Mouse (Mus musculus) heart, embryonic 16.5 days (tissue): ENCODE results near the gene Tmem242. TPM values are rescaled to one million over a fixed set of nuclear protein-coding genes. Genes with fewer than 3 reads are reported as not detected.
A peak's percentile ranks its signal among the peaks of the same experiment; 100 is the strongest.

Experiments
- ATAC-seq: fragments of 200-750 bp; cut with Nextera tagmentation; replicated peaks from 2 replicates; pipeline ENCODE4 v1.8.0; 2017; ENCODE audit warnings: moderate number of reproducible peaks; ENCODE audit not compliant: insufficient read depth, low FRiP score; ENCODE audit errors: extremely low read depth
- H3K27ac ChIP-seq: fragments of 300-500 bp; sonication (generic); 2 replicates; pipeline ENCODE4 v1.5.1; 2014; ENCODE audit warnings: mild to moderate bottlenecking, low read length, control low read depth, moderate library complexity
- H3K27me3 ChIP-seq: fragments of 300-500 bp; sonication (generic); 2 replicates; pipeline ENCODE4 v1.6.1; 2014; ENCODE audit warnings: low read length, mixed read lengths; ENCODE audit not compliant: control insufficient read depth, insufficient read depth
- H3K36me3 ChIP-seq: fragments of 300-500 bp; sonication (generic); 2 replicates; pipeline ENCODE4 v1.6.1; 2014; ENCODE audit not compliant: control insufficient read depth, insufficient read depth
- H3K4me1 ChIP-seq: fragments of 300-500 bp; sonication (generic); 2 replicates; pipeline ENCODE4 v1.6.1; 2014; ENCODE audit warnings: low read length, mixed read lengths; ENCODE audit not compliant: control insufficient read depth, insufficient read depth
- H3K4me2 ChIP-seq: fragments of 300-500 bp; sonication (generic); 2 replicates; pipeline ENCODE4 v1.6.1; 2014; ENCODE audit warnings: low read depth, mild to moderate bottlenecking, control low read depth, low read length
- H3K4me3 ChIP-seq: fragments of 300-500 bp; sonication (generic); 2 replicates; pipeline ENCODE4 v1.5.1; 2014; ENCODE audit warnings: mild to moderate bottlenecking, control low read depth, low read length
- H3K9ac ChIP-seq: fragments of 300-500 bp; sonication (generic); 2 replicates; pipeline ENCODE4 v1.6.1; 2014; ENCODE audit warnings: low read length, control low read depth
- H3K9me3 ChIP-seq: fragments of 300-500 bp; sonication (generic); replicated peaks from 2 replicates; pipeline ENCODE4 v1.6.1; 2016; ENCODE audit warnings: low read length; ENCODE audit not compliant: control insufficient read depth
- WGBS: fragments of 180-500 bp; shearing (Covaris S2); extraction: QIAGEN DNeasy Blood & Tissue Kit; methylation state at CpG from one replicate; pipeline ENCODE4 v1.1.7; 2014; 5-methylcytosine and 5-hydroxymethylcytosine counted together
- polyA plus RNA-seq: library from polyadenylated mRNA; unstranded; fragments of >200 nt; fragmentation: Nextera tagmentation; extraction: Ambion mirVana; gene quantifications from 2 replicates; pipeline ENCODE4 v1.2.1, GENCODE M21; 2015

The Tmem242 gene
- 123 and 126 TPM in 2 replicates for polyA plus RNA-seq

GRCm38 (mm10) chr17:5440159-5440971 lies at the start of gene Tmem242:
Gene Tmem242, minus strand, starts transcription at chr17:5440259.
- Histone ChIP-seq H3K27ac (peak within 1 kb of the TSS; percentile 67), H3K9ac (peak within 1 kb of the TSS; percentile 86), H3K4me1 (peaks cover 14% of the 10 kb centered on the region), H3K4me3 (peak within 1 kb of the TSS; percentile 63), H3K4me2 (peak within 1 kb of the TSS; percentile 85), H3K9me3 (no peaks in the 10 kb centered on the region), H3K27me3 (no peaks in the 10 kb centered on the region), H3K36me3 (peaks cover 3% of the 10 kb centered on the region; the same call in 1 of the 2 replicates)
- WGBS, result under 1% methylated on average over 27 of the region's 27 CpGs
- ATAC-seq, result peak; percentile 87

DNA sequence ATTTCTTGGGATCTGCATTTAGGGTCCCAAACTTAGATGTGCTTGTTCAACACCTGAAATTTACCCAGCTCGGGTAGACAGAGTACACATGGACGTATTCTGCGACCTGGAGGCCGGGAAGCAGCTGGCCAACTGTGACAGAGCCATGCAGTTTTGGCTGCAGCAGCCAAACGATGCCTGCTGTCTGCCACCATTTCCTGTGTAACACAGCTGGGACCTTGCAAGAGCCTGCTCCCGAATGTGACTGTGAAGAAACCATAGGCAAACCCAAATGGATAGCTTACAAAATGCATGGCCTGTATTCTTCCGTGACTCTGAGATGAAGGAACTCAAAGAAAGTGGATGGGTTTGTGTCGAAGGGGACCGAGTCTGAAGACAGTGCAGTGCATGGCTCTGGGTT lies 48.1 kb upstream of the Tmem242 start:
- no peaks in the 10 kb centered on the region for H3K9me3 ChIP-seq
- no peaks in the 10 kb centered on the region for H3K36me3 ChIP-seq
- 54% methylated on average over 9 of the region's 9 CpGs for WGBS
- no peak overlapping the region for H3K4me3 ChIP-seq
- no peak for ATAC-seq
- H3K4me2 ChIP-seq, result no peak overlapping the region
- peaks cover 5% of the 10 kb centered on the region; the same call in 1 of the 2 replicates for H3K4me1 ChIP-seq
- peaks cover 5% of the 10 kb centered on the region for H3K27me3 ChIP-seq
- no peak overlapping the region for H3K27ac ChIP-seq
- no peak overlapping the region for H3K9ac ChIP-seq

- 87% methylated on average over 1 of the region's 1 CpGs for WGBS
- Histone ChIP-seq H3K27me3 (peaks cover 5% of the 10 kb centered on the region), H3K4me1 (no peaks in the 10 kb centered on the region), H3K9ac (no peak overlapping the region), H3K4me3 (no peak overlapping the region), H3K36me3 (no peaks in the 10 kb centered on the region), H3K9me3 (no peaks in the 10 kb centered on the region), H3K27ac (no peak overlapping the region), H3K4me2 (no peak overlapping the region)
- no peak for ATAC-seq
Measured at GRCm38 (mm10) chr17:5484663-5485062, 44.6 kb upstream of the Tmem242 start.

GRCm38 (mm10) chr17:5483456-5483855 lies 43.4 kb upstream of the Tmem242 start:
- H3K4me1 ChIP-seq, result no peaks in the 10 kb centered on the region
- no peak overlapping the region for H3K27ac ChIP-seq
- no peaks in the 10 kb centered on the region for H3K9me3 ChIP-seq
- ATAC-seq, result no peak
- no peak overlapping the region for H3K4me3 ChIP-seq
- no peaks in the 10 kb centered on the region for H3K36me3 ChIP-seq
- H3K27me3 ChIP-seq, result peaks cover 2% of the 10 kb centered on the region; the same call in 1 of the 2 replicates
- no peak overlapping the region for H3K9ac ChIP-seq
- WGBS, result 45% methylated on average over 4 of the region's 4 CpGs
- no peak overlapping the region for H3K4me2 ChIP-seq

DNA sequence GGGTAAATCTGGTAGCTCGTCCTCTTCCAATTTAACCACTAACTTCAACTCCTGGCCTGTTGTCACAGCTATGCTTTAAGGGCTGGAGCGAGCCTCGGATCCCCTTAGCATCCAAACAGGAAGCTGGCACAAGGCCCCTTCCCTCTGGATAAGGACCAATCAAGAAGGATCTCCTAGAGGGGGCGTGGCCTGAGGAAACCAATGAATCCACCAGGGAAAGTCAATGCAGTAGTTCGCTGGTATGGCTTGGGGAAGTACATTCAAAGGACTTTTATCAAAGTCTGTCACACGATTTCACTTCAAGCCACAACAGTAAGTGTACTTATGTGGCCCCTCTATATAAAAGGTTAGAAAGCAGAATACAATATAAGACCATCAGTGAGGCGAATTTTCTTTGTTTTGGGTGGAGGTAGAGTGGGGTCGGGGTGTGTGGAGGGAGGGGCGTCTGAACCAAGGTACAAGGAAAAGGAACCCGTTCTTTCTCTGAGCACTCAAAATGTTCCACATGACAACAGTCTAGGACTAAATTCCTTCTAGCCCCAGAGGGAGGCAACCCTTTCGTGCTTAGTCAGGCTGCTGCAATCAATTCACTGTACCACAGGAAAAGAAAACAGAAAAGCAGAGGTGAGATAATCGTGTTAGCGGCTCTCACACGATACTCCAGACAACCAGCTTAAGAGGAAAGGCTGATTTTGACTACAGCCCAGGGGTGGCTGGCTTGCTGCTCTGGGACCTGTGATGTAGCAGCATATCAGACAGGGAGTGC lies 36.1 kb upstream of the Tmem242 start:
- no peaks in the 10 kb centered on the region for H3K9me3 ChIP-seq
- H3K4me1 ChIP-seq, result no peaks in the 10 kb centered on the region
- H3K4me3 ChIP-seq, result no peak overlapping the region
- H3K36me3 ChIP-seq, result no peaks in the 10 kb centered on the region
- H3K27me3 ChIP-seq, result no peaks in the 10 kb centered on the region
- no peak for ATAC-seq
- WGBS, result 38% methylated on average over 14 of the region's 14 CpGs
- peak overlapping the region; percentile 21; the same call in 1 of the 2 replicates for H3K4me2 ChIP-seq
- H3K27ac ChIP-seq, result no peak overlapping the region
- no peak overlapping the region for H3K9ac ChIP-seq

DNA sequence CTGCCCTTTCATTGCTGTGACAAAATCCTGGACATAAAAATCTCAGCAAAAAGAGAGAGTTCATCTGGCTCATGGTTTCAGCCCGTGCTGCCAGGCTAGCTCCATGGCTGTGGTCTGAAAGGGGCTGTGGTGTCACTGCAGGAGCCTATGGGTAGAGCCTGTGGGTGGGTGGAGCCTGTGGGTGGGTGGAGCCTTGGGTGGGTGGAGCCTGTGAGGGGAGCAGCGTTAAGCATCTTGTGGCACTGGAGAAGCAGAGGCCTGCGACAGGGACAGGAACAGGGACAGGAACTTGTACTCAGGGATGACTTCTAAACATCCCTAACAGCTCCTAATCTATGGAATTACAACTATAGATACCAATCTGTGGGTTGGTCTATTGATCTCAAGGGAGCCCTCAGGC lies 32.2 kb upstream of the Tmem242 start:
- ATAC-seq, result no peak
- Histone ChIP-seq H3K4me1 (no peaks in the 10 kb centered on the region), H3K36me3 (no peaks in the 10 kb centered on the region), H3K4me2 (no peak overlapping the region), H3K4me3 (no peak overlapping the region), H3K27ac (no peak overlapping the region), H3K9me3 (no peaks in the 10 kb centered on the region), H3K27me3 (no peaks in the 10 kb centered on the region), H3K9ac (no peak overlapping the region)
- WGBS, result 42% methylated on average over 3 of the region's 3 CpGs

GRCm38 (mm10) chr17:5467177-5467576 lies 27.1 kb upstream of the Tmem242 start:
- 31% methylated on average over 4 of the region's 4 CpGs for WGBS
- Histone ChIP-seq H3K36me3 (no peaks in the 10 kb centered on the region), H3K4me1 (no peaks in the 10 kb centered on the region), H3K9me3 (no peaks in the 10 kb centered on the region), H3K4me3 (no peak overlapping the region), H3K4me2 (no peak overlapping the region), H3K27ac (no peak overlapping the region), H3K9ac (no peak overlapping the region), H3K27me3 (no peaks in the 10 kb centered on the region)
- ATAC-seq, result no peak

- no peaks in the 10 kb centered on the region for H3K9me3 ChIP-seq
Measured at GRCm38 (mm10) chr17:5466736-5467135, 26.7 kb upstream of the Tmem242 start.

DNA sequence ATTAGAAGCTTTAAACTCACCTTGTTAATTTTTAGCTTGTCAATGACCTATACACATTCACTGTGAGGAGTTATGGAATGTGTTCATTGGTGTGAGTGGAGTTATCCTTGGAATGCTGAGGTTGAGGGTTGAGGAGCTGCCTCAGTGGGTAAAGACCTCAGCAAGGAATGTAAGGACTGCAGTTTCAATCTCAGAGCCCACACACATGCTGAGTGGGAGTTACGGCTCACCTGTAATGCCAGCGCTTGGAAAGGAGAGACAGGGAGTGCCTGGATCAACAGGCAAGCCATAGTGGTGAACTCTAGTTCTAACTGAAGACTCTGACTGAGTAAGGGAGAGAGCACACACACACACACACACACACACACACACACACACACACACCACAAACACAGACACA lies 23.9 kb upstream of the Tmem242 start:
- WGBS, result 84% methylated on average over 2 of the region's 2 CpGs
- no peaks in the 10 kb centered on the region for H3K27me3 ChIP-seq
- no peaks in the 10 kb centered on the region for H3K4me1 ChIP-seq
- H3K4me3 ChIP-seq, result no peak overlapping the region
- no peak overlapping the region for H3K27ac ChIP-seq
- no peaks in the 10 kb centered on the region for H3K36me3 ChIP-seq
- no peak overlapping the region for H3K9ac ChIP-seq
- H3K4me2 ChIP-seq, result no peak overlapping the region
- no peaks in the 10 kb centered on the region for H3K9me3 ChIP-seq
- no peak for ATAC-seq

More at GRCm38 (mm10) chr17:5466736-5467135, 26.7 kb upstream of the Tmem242 start:
- Histone ChIP-seq H3K27me3 (no peaks in the 10 kb centered on the region), H3K27ac (no peak overlapping the region), H3K4me3 (no peak overlapping the region), H3K4me2 (no peak overlapping the region), H3K4me1 (no peaks in the 10 kb centered on the region), H3K9ac (no peak overlapping the region), H3K36me3 (no peaks in the 10 kb centered on the region)
- ATAC-seq, result no peak
- whole genome bisulfite sequencing, result 79% methylated on average over 8 of the region's 8 CpGs
